Mouse (Mus musculus): ENCODE data around the gene Serpina3m. TPM values are rescaled to one million over a fixed set of nuclear protein-coding genes. Genes with fewer than 3 reads are reported as not detected.
"Not testable (repeated sequence)": the region's sequence is repeated elsewhere in the genome, so short reads cannot be mapped to it uniquely, and the experiment has no call there.

The Serpina3m gene
- total and polyA plus RNA-seq, 2 experiments from 2014 or later = not detected

GRCm38 (mm10) chr12:104379856-104380255, 41.6 kb downstream of the Serpina3m start:
- no peaks in the 10 kb centered on the region for H3K36me3 ChIP-seq (ENCODE audit: insufficient read depth, low read length)
- no peak overlapping the region for H3K4me2 ChIP-seq (ENCODE audit: low read depth, low read length, poor library complexity, severe bottlenecking)
- no peaks in the 10 kb centered on the region for H3K9me3 ChIP-seq (ENCODE audit: low read length)
- H3K4me3 ChIP-seq (ENCODE audit: low read depth, low read length) = no peak overlapping the region
- H3K27me3 ChIP-seq (ENCODE audit: insufficient read depth, low read length) = no peaks in the 10 kb centered on the region
- DNase-seq (ENCODE audit: low spot score) = no peak
- whole genome bisulfite sequencing = 96% methylated on average over 11 of the region's 11 CpGs
- no peak overlapping the region for H3K27ac ChIP-seq (ENCODE audit: low read depth, low read length)
- no peaks in the 10 kb centered on the region for H3K4me1 ChIP-seq (ENCODE audit: insufficient read depth, low read length)
- no peak overlapping the region for H3K9ac ChIP-seq (replicated peaks; ENCODE audit: low read length, poor library complexity, severe bottlenecking)
- no peak for TF ChIP-seq CTCF (IDR thresholded peaks at IDR 0.05)
- no peak for ATAC-seq (ENCODE audit: low FRiP score)

GRCm38 (mm10) chr12:104381071-104381604, 42.9 kb downstream of the Serpina3m start:
- H3K4me2 ChIP-seq (ENCODE audit: low read depth, low read length, poor library complexity, severe bottlenecking); H3K9ac ChIP-seq (replicated peaks; ENCODE audit: low read length, poor library complexity, severe bottlenecking); ATAC-seq (ENCODE audit: low FRiP score); DNase-seq (ENCODE audit: low spot score); H3K36me3 ChIP-seq (ENCODE audit: insufficient read depth, low read length); H3K9me3 ChIP-seq (ENCODE audit: low read length); H3K4me1 ChIP-seq (ENCODE audit: insufficient read depth, low read length); H3K27ac ChIP-seq (ENCODE audit: low read depth, low read length); H3K4me3 ChIP-seq (ENCODE audit: low read depth, low read length); H3K27me3 ChIP-seq (ENCODE audit: insufficient read depth, low read length): not testable (repeated sequence)
- WGBS = 90% methylated on average over 8 of the region's 8 CpGs

- H3K4me1 ChIP-seq (ENCODE audit: insufficient read depth, low read length); DNase-seq (ENCODE audit: low spot score); H3K9ac ChIP-seq (replicated peaks; ENCODE audit: low read length, poor library complexity, severe bottlenecking); H3K9me3 ChIP-seq (ENCODE audit: low read length); H3K27ac ChIP-seq (ENCODE audit: low read depth, low read length); H3K27me3 ChIP-seq (ENCODE audit: insufficient read depth, low read length); H3K4me2 ChIP-seq (ENCODE audit: low read depth, low read length, poor library complexity, severe bottlenecking); H3K36me3 ChIP-seq (ENCODE audit: insufficient read depth, low read length); H3K4me3 ChIP-seq (ENCODE audit: low read depth, low read length); ATAC-seq (ENCODE audit: low FRiP score): not testable (repeated sequence)
These were observed 47.7 kb downstream of the Serpina3m start for GRCm38 (mm10) chr12:104385987-104386386.

GRCm38 (mm10) chr12:104386878-104387277, 48.6 kb downstream of the Serpina3m start:
- 78% methylated on average over 2 of the region's 2 CpGs for WGBS
- H3K27ac ChIP-seq (ENCODE audit: low read depth, low read length); H3K9ac ChIP-seq (replicated peaks; ENCODE audit: low read length, poor library complexity, severe bottlenecking); H3K36me3 ChIP-seq (ENCODE audit: insufficient read depth, low read length); ATAC-seq (ENCODE audit: low FRiP score); H3K27me3 ChIP-seq (ENCODE audit: insufficient read depth, low read length); H3K9me3 ChIP-seq (ENCODE audit: low read length); H3K4me1 ChIP-seq (ENCODE audit: insufficient read depth, low read length); H3K4me2 ChIP-seq (ENCODE audit: low read depth, low read length, poor library complexity, severe bottlenecking); H3K4me3 ChIP-seq (ENCODE audit: low read depth, low read length); DNase-seq (ENCODE audit: low spot score): not testable (repeated sequence)

- no peak for TF ChIP-seq CTCF (IDR thresholded peaks at IDR 0.05)
- Histone ChIP-seq H3K36me3 (ENCODE audit: insufficient read depth, low read length) (no peaks in the 10 kb centered on the region), H3K4me1 (ENCODE audit: insufficient read depth, low read length) (no peaks in the 10 kb centered on the region), H3K9ac (replicated peaks; ENCODE audit: low read length, poor library complexity, severe bottlenecking) (no peak overlapping the region), H3K27me3 (ENCODE audit: insufficient read depth, low read length) (no peaks in the 10 kb centered on the region), H3K4me2 (ENCODE audit: low read depth, low read length, poor library complexity, severe bottlenecking) (no peak overlapping the region), H3K4me3 (ENCODE audit: low read depth, low read length) (no peak overlapping the region), H3K27ac (ENCODE audit: low read depth, low read length) (no peak overlapping the region), H3K9me3 (ENCODE audit: low read length) (no peaks in the 10 kb centered on the region)
- ATAC-seq (ENCODE audit: low FRiP score) (no peak), DNase-seq (ENCODE audit: low spot score) (no peak)
These were observed 50.2 kb downstream of the Serpina3m start for GRCm38 (mm10) chr12:104388477-104388876.

- not testable (repeated sequence) for H3K4me1 ChIP-seq (ENCODE audit: insufficient read depth, low read length); ATAC-seq (ENCODE audit: low FRiP score); H3K9me3 ChIP-seq (ENCODE audit: low read length); H3K27ac ChIP-seq (ENCODE audit: low read depth, low read length); H3K4me3 ChIP-seq (ENCODE audit: low read depth, low read length); H3K36me3 ChIP-seq (ENCODE audit: insufficient read depth, low read length); DNase-seq (ENCODE audit: low spot score); H3K27me3 ChIP-seq (ENCODE audit: insufficient read depth, low read length); H3K9ac ChIP-seq (replicated peaks; ENCODE audit: low read length, poor library complexity, severe bottlenecking); H3K4me2 ChIP-seq (ENCODE audit: low read depth, low read length, poor library complexity, severe bottlenecking)
- 73% methylated on average over 2 of the region's 2 CpGs for WGBS
These were observed 52.8 kb downstream of the Serpina3m start for GRCm38 (mm10) chr12:104391057-104391456.
